Mouse (Mus musculus) embryonic stem cell, embryonic (primary cell): Measurements from ENCODE around the gene Fam98c.
"Not testable (repeated sequence)": the region's sequence is repeated elsewhere in the genome, so short reads cannot be mapped to it uniquely, and the experiment has no call there.

Source experiments
- CTCF ChIA-PET, 4 experiments: fragments of 300-600 bp in 2 of 4; fragments of 350-600 bp in 2 of 4; sonication (Branson Sonifier 250); formaldehyde crosslinking; loops; one replicate each; lab custom pipeline; 2022; ENCODE audit warnings: inconsistent platforms in 2 of 4; lab: Charles Lee
- POLR2A ChIA-PET, 4 experiments: fragments of 300-600 bp in 2 of 4; fragments of 350-600 bp in 2 of 4; sonication (Branson Sonifier 250); formaldehyde crosslinking; loops; one replicate each; lab custom pipeline; 2022; ENCODE audit warnings: antibody characterized with exemption in 4 of 4, inconsistent platforms in 1 of 4; lab: Charles Lee

Fam98c gene

DNA sequence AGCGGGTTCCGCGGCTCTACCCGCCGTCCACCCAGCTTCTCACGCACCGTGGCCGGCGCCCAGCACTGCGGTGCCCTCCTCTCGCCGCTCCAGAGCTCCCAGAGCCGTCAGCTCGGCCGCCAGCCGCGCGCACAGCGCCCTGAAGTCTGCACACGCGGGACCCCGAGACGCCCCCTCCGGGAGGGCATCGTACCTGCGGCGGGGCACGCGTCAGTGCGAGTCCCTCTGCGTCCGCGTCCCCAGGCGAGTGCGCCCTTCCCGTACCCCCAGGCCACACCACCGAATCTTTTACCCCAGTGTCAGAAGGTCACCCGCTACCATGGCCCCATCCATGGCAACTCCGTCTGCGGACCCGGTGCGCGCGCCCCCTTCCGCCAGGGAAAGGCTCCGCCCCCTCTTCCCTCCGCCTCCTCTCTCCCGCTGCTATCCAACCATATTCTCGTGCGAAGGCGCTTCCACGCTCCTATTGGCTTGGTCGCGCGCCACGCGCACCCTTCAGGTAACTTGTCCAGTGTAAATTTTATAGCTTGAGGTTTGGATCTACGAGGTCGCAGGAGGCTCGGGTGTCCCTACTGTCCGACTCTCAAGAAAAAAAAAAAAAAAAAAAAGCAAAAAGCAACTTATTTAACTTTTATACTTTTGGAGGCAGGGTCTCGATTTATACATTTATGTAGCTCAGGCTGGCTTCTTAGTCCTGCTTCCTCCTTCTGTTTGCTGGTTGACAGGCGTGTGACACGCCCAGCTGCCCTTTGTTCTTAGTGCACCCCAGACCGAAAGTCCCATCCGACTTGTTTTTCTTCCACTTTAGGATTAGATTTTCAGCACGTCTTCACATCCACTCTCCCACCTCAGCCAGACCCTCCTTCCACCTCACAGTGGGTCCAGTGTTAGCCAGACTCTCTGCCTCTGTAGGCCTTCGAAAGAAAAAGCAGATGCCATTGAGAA, at the start of gene Fam98c:
Fam98c (minus strand) TSS at position 397 of the 945 bp plus-strand sequence.
- ChIA-PET CTCF (interaction anchor here (0.6 to 2.6 kb wide), 43 partner anchors 9 to 1458 kb away, joined by 3 to 25 read pairs (median 3); partner anchors contain the start of genes Ggn (in 3 of the 4), Spred3 (in 2 of the 4), Kcnk6 (in 1 of the 4) and Ppp1r14a (in 1 of the 4)), POLR2A (interaction anchor here (0.6 to 6.2 kb wide), 77 partner anchors 7 to 827 kb away, joined by 3 to 41 read pairs (median 4); partner anchors contain the start of genes Ggn (in 3 of the 4), Spred3 (in 3 of the 4), Psmd8 (in 2 of the 4) and Rasgrp4 (in 2 of the 4))

- ChIA-PET CTCF (interaction anchor here in 1 of 4 experiments (0.6 kb wide), 1 partner anchor 170 kb away, joined by 3 read pairs; no protein-coding TSS in a partner anchor), POLR2A (no interaction called here)
Measured at GRCm38 (mm10) chr7:29202577-29202976, 46.5 kb upstream of the Fam98c start.

- CTCF ChIA-PET = not testable (repeated sequence)
- POLR2A ChIA-PET = interaction anchor here in 2 of 4 experiments (1.1 to 1.2 kb wide), 2 partner anchors 14 to 56 kb away, joined by 3 read pairs; partner anchors contain the start of gene Psmd8 (in 1 of the 2)
Measured at GRCm38 (mm10) chr7:29194230-29194629, 38.2 kb upstream of the Fam98c start.

- CTCF ChIA-PET = interaction anchor here in 2 of 4 experiments (0.7 to 2.3 kb wide), 6 partner anchors 28 to 343 kb away, joined by 3 to 19 read pairs (median 8); partner anchors contain the start of gene 2200002D01Rik (in 1 of the 2)
- POLR2A ChIA-PET = interaction anchor here in 2 of 4 experiments (0.6 to 6.3 kb wide), 13 partner anchors 11 to 371 kb away, joined by 3 to 41 read pairs (median 11); partner anchors contain the start of genes Fam98c (in 2 of the 2), Ggn (in 2 of the 2), Spred3 (in 2 of the 2) and 2200002D01Rik (in 1 of the 2)
Measured at GRCm38 (mm10) chr7:29181323-29181722, 25.3 kb upstream of the Fam98c start.

DNA sequence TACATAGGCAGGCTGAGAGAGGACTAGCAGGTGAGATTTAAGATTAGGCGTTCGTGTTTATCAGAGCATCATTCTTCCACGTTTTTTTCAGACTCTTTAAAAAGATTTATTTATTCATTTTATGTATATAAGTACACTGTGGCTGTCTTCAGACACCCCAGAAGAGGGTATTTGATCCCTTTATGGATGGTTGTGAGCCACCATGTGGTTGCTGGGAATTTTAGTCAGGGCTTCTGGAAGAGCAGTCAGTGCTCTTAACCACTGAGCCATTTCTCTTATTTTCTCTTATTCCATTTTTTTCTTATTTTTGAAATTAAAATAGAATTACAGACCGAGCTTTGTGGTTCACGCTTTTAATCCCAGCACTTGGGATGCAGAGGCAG, 24.8 kb upstream of the Fam98c start:
- CTCF ChIA-PET = interaction anchor here in 3 of 4 experiments (0.6 to 2.3 kb wide), 30 partner anchors 11 to 1001 kb away, joined by 3 to 19 read pairs (median 5); partner anchors contain the start of genes 2200002D01Rik (in 2 of the 3), Ggn (in 2 of the 3), Yif1b (in 2 of the 3) and Fam98c (in 1 of the 3)
- POLR2A ChIA-PET = interaction anchor here in 3 of 4 experiments (0.6 to 6.3 kb wide), 77 partner anchors 10 to 1017 kb away, joined by 3 to 41 read pairs (median 4); partner anchors contain the start of genes Ggn (in 3 of the 3), Spred3 (in 3 of the 3), 2200002D01Rik (in 2 of the 3) and Eif3k (in 2 of the 3)

DNA sequence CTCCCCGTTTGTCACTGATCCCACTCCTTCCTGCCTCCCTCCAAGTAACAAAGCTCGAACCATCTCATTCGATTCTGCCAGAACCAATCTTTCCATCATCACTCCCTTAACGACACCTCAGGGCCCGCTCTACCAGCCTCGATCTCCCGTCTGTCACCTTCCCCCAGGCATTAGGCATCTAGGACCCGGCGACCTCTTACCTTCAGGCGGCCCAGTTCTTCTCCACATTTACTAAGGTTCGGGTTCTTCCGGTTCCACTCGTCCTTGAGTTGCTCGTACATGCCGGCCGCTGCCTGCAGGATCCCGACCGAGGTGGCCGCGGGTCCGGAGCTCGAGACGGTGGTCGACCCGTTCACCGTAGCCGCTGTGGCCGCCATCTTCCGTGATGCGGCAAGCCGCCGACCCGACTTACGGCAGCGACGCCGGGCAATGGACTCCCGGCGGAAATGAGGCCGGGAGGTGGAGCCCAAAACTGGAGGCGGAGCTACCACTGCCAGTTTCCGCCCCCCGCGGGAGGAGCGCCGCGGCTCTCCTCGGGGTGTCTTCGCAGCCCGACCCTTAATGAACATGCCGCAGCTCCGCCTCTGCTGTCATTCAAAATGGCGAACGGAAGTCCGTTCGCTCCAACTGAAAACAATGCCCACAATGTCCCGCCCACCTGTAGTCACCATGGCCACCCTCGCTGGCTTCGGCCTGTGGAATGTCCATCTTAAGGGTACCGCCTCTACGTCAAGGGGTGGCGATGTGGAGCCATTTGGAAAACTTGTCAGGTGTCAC, 24.2 kb upstream of the Fam98c start, which contains the start of gene Psmd8:
Psmd8 (minus strand) TSS at position 625 of the 777 bp plus-strand sequence.
- ChIA-PET POLR2A (interaction anchor here in 3 of 4 experiments (0.5 to 6.3 kb wide), 81 partner anchors 10 to 1018 kb away, joined by 3 to 41 read pairs (median 4); partner anchors contain the start of genes Ggn (in 3 of the 3), Spred3 (in 3 of the 3), 2200002D01Rik (in 2 of the 3) and Eif3k (in 2 of the 3)), CTCF (interaction anchor here (0.6 to 2.3 kb wide), 36 partner anchors 10 to 1001 kb away, joined by 3 to 19 read pairs (median 4); partner anchors contain the start of genes 2200002D01Rik (in 2 of the 4), Ggn (in 2 of the 4), Ryr1 (in 2 of the 4) and Yif1b (in 2 of the 4))

DNA sequence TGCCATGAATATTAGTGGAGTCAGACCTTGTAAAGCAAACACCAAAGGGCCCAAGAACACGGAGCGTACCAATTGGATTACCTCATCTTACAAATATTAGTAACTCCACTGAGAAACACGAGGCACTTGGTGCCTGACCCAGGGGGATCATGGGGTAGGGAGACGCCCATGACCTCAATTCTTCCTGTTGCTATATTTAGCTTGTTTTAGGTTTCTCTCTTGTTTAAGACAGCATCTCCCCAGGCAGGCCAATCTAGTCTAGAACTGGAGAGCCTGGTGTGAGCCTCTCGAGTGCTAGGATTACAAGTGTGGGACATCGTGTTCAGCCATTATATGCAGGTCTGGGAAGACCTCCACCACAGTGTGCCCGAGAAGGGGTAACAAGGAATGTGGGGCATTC, 23.3 kb upstream of the Fam98c start:
- CTCF ChIA-PET = interaction anchor here in 2 of 4 experiments (0.7 to 2.3 kb wide), 6 partner anchors 9 to 122 kb away, joined by 3 to 12 read pairs (median 7); partner anchors contain the start of genes Fam98c (in 1 of the 2), Ggn (in 1 of the 2) and Spred3 (in 1 of the 2)

GRCm38 (mm10) chr7:29178106-29178505, 22.1 kb upstream of the Fam98c start:
- ChIA-PET CTCF (interaction anchor here in 3 of 4 experiments (0.6 to 2.3 kb wide), 10 partner anchors 8 to 229 kb away, joined by 3 to 7 read pairs (median 4); partner anchors contain the start of genes Fam98c (in 1 of the 3), Ggn (in 1 of the 3) and Spred3 (in 1 of the 3)), POLR2A (interaction anchor here in 2 of 4 experiments (0.6 to 6.3 kb wide), 21 partner anchors 10 to 360 kb away, joined by 3 to 41 read pairs (median 5); partner anchors contain the start of genes Fam98c (in 2 of the 2), 2200002D01Rik (in 1 of the 2) and Kcnk6 (in 1 of the 2))

More for the DNA sequence above, 23.3 kb upstream of the Fam98c start:
- POLR2A ChIA-PET = interaction anchor here in 2 of 4 experiments (0.6 to 6.3 kb wide), 25 partner anchors 9 to 178 kb away, joined by 3 to 41 read pairs (median 6); partner anchors contain the start of genes Fam98c (in 2 of the 2), 2200002D01Rik (in 1 of the 2), Ggn (in 1 of the 2) and Kcnk6 (in 1 of the 2)

GRCm38 (mm10) chr7:29172390-29173016, 16.5 kb upstream of the Fam98c start:
- ChIA-PET POLR2A (interaction anchor here (0.6 to 1.6 kb wide), 7 partner anchors 10 to 460 kb away, joined by 3 to 6 read pairs (median 3); partner anchors contain the start of gene Fam98c (in 1 of the 4)), CTCF (interaction anchor here in 2 of 4 experiments (0.6 kb wide), 2 partner anchors 46 to 191 kb away, joined by 3 to 10 read pairs; partner anchors contain the start of genes Eif3k (in 1 of the 2) and Map4k1 (in 1 of the 2))

DNA sequence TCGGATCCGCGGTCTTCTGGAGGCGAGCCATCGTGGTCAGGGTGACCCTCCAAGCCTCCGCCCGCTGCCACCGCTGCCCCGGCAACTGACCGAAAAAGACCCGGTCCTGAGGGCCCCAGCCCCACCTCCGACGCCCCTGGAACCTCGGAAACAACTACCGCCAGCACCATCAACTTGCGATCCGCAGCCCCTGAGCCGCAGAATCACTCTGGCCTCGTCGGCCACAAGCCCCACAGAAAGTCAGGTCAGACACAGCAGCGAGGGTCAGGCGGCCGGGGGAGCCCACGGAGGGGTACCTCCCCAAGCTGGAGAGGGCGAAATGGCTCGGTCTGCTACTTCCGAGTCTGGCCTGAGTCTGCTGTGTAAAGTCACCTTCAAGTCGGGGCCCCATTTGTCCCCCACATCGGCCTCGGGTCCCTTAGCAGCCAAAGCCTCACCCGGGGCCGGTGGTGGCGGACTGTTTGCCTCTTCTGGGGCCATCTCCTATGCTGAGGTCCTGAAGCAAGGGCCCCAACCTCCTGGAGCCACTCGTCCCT, 15.6 kb upstream of the Fam98c start:
- ChIA-PET CTCF (interaction anchor here in 1 of 4 experiments (0.6 kb wide), 1 partner anchor 45 kb away, joined by 3 read pairs; no protein-coding TSS in a partner anchor), POLR2A (interaction anchor here in 1 of 4 experiments (1.1 kb wide), 1 partner anchor 9 kb away, joined by 3 read pairs; no protein-coding TSS in a partner anchor)

DNA sequence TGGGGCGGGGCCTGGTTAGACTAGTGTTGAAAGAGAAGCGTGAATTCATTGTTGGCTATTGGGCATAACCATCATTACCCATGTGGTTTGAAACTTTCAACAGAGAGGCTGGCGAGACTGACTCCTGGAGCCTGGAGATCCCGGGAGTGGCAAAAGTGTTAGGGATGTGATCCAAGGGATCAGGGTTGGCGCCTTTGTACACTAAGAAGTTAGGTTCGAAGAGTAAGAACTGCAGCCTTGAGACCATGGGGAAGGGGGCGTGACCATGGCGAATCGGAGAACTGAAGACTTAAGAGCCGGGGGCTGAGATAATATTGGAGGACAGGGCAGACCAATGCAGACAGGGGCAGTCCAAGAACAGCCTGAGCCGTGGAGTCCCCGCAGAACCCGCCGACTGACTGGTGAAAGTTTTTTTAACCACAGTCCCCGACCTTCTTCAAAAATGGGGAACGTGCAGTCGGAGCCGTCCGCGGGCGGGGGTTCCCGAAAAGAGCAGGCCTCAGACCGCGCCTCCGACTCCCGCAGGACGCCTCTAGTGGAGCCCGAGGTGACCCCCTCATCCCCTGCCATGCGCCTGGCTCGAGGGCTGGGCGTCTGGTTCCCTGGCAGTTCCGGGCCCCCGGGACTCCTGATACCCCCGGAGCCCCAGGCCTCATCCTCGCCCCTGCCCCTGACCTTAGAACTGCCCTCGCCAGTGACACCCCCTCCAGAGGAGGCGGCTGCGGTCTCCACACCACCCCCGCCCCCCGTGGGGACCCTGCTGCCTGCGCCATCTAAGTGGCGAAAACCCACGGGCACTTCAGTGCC, 14.9 kb upstream of the Fam98c start:
- ChIA-PET CTCF (interaction anchor here in 2 of 4 experiments (0.7 to 1.4 kb wide), 8 partner anchors 9 to 189 kb away, joined by 3 to 15 read pairs (median 5); partner anchors contain the start of genes Catsperg1 (in 1 of the 2), Eif3k (in 1 of the 2), Fam98c (in 1 of the 2) and Map4k1 (in 1 of the 2)), POLR2A (interaction anchor here in 3 of 4 experiments (0.9 to 2.2 kb wide), 19 partner anchors 9 to 347 kb away, joined by 3 to 29 read pairs (median 4); partner anchors contain the start of genes Psmd8 (in 3 of the 3), Fam98c (in 2 of the 3), Eif3k (in 1 of the 3) and Map4k1 (in 1 of the 3))

DNA sequence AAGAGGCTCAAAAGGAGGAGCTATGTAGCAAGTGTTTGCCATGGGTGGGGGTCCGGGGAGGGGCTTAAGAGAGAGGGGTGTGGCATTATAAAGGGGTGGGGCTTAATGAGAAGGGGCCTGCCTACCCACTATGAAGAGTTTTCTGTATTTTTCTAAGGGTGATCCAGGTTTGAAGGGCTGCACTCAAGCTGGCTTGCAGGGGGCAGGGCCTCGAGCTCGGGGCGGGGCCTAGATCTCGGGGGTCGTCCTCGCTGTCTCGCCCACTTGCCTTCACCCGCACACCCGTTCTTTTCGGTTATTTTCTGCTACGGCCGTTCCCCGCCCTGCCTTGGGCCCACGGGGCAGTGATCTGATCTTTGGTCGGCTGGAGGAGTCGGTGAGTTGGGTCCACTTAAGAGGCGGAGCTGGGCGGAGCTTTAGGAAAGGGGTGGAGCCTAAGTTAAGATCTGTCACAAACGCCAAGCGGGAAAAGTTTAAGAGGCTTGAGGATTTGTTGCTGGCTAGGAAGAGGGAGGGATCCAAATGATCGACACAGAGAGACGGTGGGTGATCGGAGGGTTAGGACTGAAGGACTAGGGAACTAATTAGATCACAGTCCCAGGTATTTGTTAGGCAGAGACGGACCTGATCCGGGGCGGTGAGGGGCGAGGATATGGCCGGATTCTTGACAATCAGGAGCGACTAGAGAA, 14.2 kb upstream of the Fam98c start, which contains the start of the genes Ggn and Spred3:
Ggn (plus strand) TSS at position 145 of the 689 bp plus-strand sequence.
Spred3 (minus strand) TSS at position 346 of the 689 bp plus-strand sequence.
- POLR2A ChIA-PET = interaction anchor here in 3 of 4 experiments (0.6 to 2.2 kb wide), 37 partner anchors 9 to 820 kb away, joined by 3 to 29 read pairs (median 4); partner anchors contain the start of genes Psmd8 (in 3 of the 3), 2200002D01Rik (in 2 of the 3), Fam98c (in 2 of the 3) and Yif1b (in 2 of the 3)
- CTCF ChIA-PET = interaction anchor here (0.5 to 1.4 kb wide), 17 partner anchors 8 to 496 kb away, joined by 3 to 15 read pairs (median 4); partner anchors contain the start of genes Psmd8 (in 2 of the 4), Catsperg1 (in 1 of the 4), Eif3k (in 1 of the 4) and Fam98c (in 1 of the 4)
